Mouse (Mus musculus) olfactory bulb, adult 2 months (tissue): ENCODE data around the gene Ppp1r2. TPM values are rescaled to one million over a fixed set of nuclear protein-coding genes. Genes with fewer than 3 reads are reported as not detected.

ENCODE experiments used
- H3K27ac ChIP-seq: fragments of 200-500 bp; 2 replicates; pipeline ENCODE4 v1.5.1; 2012; ENCODE audit warnings: low read depth, low read length; ENCODE audit not compliant: insufficient read depth
- H3K4me1 ChIP-seq: fragments of 200-500 bp; 2 replicates; pipeline ENCODE4 v1.6.1; 2012; ENCODE audit warnings: low read length; ENCODE audit not compliant: control insufficient read depth, insufficient read depth
- H3K4me3 ChIP-seq: fragments of 200-500 bp; 2 replicates; pipeline ENCODE4 v1.5.1; 2012; ENCODE audit warnings: mild to moderate bottlenecking, low read depth, low read length, moderate library complexity; ENCODE audit not compliant: insufficient read depth
- CTCF ChIP-seq: fragments of 200-500 bp; IDR thresholded peaks from 2 replicates; pipeline ENCODE4 v1.5.1; 2012; ENCODE audit warnings: low read depth, mild to moderate bottlenecking, low read length, moderate library complexity; ENCODE audit not compliant: insufficient read depth
- POLR2A ChIP-seq: fragments of 200-500 bp; IDR thresholded peaks from 2 replicates; pipeline ENCODE4 v1.6.1; 2012; ENCODE audit warnings: mild to moderate bottlenecking, low read depth, low read length, moderate library complexity; ENCODE audit not compliant: insufficient read depth
- WGBS: fragments of 180-500 bp; shearing (Covaris S2); methylation state at CpG from one replicate; pipeline ENCODE4 v1.1.7; 2018; 5-methylcytosine and 5-hydroxymethylcytosine counted together
- polyA plus RNA-seq: library from polyadenylated mRNA; stranded (reverse); fragments of >200 nt; gene quantifications from 2 replicates; pipeline ENCODE4 v1.2.4, GENCODE M21; 2012; ENCODE audit warnings: low replicate concordance; ENCODE audit not compliant: missing spikeins, insufficient read depth, insufficient read length

Gene Ppp1r2
- polyA plus RNA-seq, 1 experiment: not detected

GRCm38 (mm10) chr16:31314497-31315233, 39.6 kb upstream of the Ppp1r2 start, which contains the start of gene Apod:
TSS of gene Apod (minus strand) at chr16:31314808.
- TF ChIP-seq CTCF (no peak), POLR2A (no peak)
- 60% methylated on average over 9 of the region's 9 CpGs for WGBS
- Histone ChIP-seq H3K4me3 (peak within 1 kb of the TSS; percentile 25), H3K27ac (peak within 1 kb of the TSS; percentile 74), H3K4me1 (peaks cover 13% of the 10 kb centered on the region)

- Histone ChIP-seq H3K4me1 (peaks cover 13% of the 10 kb centered on the region), H3K27ac (peak overlapping the region; percentile 73; the same call in 1 of the 2 replicates), H3K4me3 (peak overlapping the region; percentile 25)
- 84% methylated on average over 2 of the region's 2 CpGs for WGBS
- TF ChIP-seq POLR2A (no peak), CTCF (no peak)
These were observed 38.5 kb upstream of the Ppp1r2 start for GRCm38 (mm10) chr16:31313611-31314010.

- peaks cover 13% of the 10 kb centered on the region for H3K4me1 ChIP-seq
- 65% methylated on average over 3 of the region's 3 CpGs for WGBS
- peak overlapping the region; percentile 46; the same call in 1 of the 2 replicates for H3K27ac ChIP-seq
- TF ChIP-seq CTCF (no peak), POLR2A (no peak)
- 0 out of 2 replicates have a peak overlapping the region, but pooled peaks have one; percentile 22 for H3K4me3 ChIP-seq
These were observed 37.2 kb upstream of the Ppp1r2 start for GRCm38 (mm10) chr16:31312296-31312695.

- H3K4me1 ChIP-seq: no peaks in the 10 kb centered on the region
- no peak overlapping the region for H3K4me3 ChIP-seq
- no peak overlapping the region for H3K27ac ChIP-seq
- WGBS: 85% methylated on average over 5 of the region's 5 CpGs
- TF ChIP-seq POLR2A: no peak
- no peak for TF ChIP-seq CTCF
These were observed 30.3 kb upstream of the Ppp1r2 start for GRCm38 (mm10) chr16:31305199-31305919.

GRCm38 (mm10) chr16:31303276-31303675, 28.2 kb upstream of the Ppp1r2 start:
- no peak overlapping the region for H3K4me3 ChIP-seq

GRCm38 (mm10) chr16:31300883-31301532, 25.9 kb upstream of the Ppp1r2 start:
- TF ChIP-seq CTCF (no peak), POLR2A (no peak)
- no peak overlapping the region for H3K4me3 ChIP-seq
- H3K4me1 ChIP-seq: peaks cover 10% of the 10 kb centered on the region
- H3K27ac ChIP-seq: no peak overlapping the region
- WGBS: 78% methylated on average over 6 of the region's 6 CpGs

More at GRCm38 (mm10) chr16:31303276-31303675, 28.2 kb upstream of the Ppp1r2 start:
- TF ChIP-seq CTCF: no peak
- no peak for TF ChIP-seq POLR2A
- WGBS: 83% methylated on average over 10 of the region's 10 CpGs
- H3K4me1 ChIP-seq: peaks cover 10% of the 10 kb centered on the region
- no peak overlapping the region for H3K27ac ChIP-seq

GRCm38 (mm10) chr16:31300467-31300866, 25.4 kb upstream of the Ppp1r2 start:
- H3K4me3 ChIP-seq: no peak overlapping the region
- WGBS: 55% methylated on average over 7 of the region's 7 CpGs
- H3K4me1 ChIP-seq: peaks cover 11% of the 10 kb centered on the region
- TF ChIP-seq POLR2A: no peak
- no peak for TF ChIP-seq CTCF
- no peak overlapping the region for H3K27ac ChIP-seq

GRCm38 (mm10) chr16:31299960-31300353, 24.9 kb upstream of the Ppp1r2 start:
- WGBS: 74% methylated on average over 3 of the region's 3 CpGs

More at GRCm38 (mm10) chr16:31299960-31300353, 24.9 kb upstream of the Ppp1r2 start:
- Histone ChIP-seq H3K27ac (no peak overlapping the region), H3K4me3 (no peak overlapping the region), H3K4me1 (peaks cover 15% of the 10 kb centered on the region)
- no peak for TF ChIP-seq POLR2A
- TF ChIP-seq CTCF: no peak
